Mouse (Mus musculus) CH12.LX (cell line): ENCODE data around the gene Bnc2. TPM values are rescaled to one million over a fixed set of nuclear protein-coding genes. Genes with fewer than 3 reads are reported as not detected.

Source experiments
- DNase-seq: peaks from one replicate; pipeline ENCODE4 v3.0.0-alpha.2; 2013; ENCODE audit errors: extremely low read depth
- H3K27ac ChIP-seq: 2 replicates; pipeline ENCODE4 v1.5.1; 2012; ENCODE audit warnings: low read depth, mild to moderate bottlenecking, control low read depth, moderate library complexity; ENCODE audit not compliant: insufficient read depth
- H3K27me3 ChIP-seq: replicated peaks from 2 replicates; pipeline ENCODE3; 2012; ENCODE audit warnings: inconsistent platforms
- H3K36me3 ChIP-seq, 2 experiments: replicated peaks in 1 of 2; 2 replicates each; pipeline versions ENCODE3 to v1.6.1; 2012; ENCODE audit warnings: inconsistent platforms in 1 of 2, low read length in 1 of 2, mild to moderate bottlenecking in 1 of 2, mixed read lengths in 1 of 2, moderate library complexity in 1 of 2; ENCODE audit not compliant: control insufficient read depth in 1 of 2, insufficient read depth in 1 of 2
- H3K4me1 ChIP-seq, 2 experiments: 2 replicates each; pipeline ENCODE4 v1.6.1; 2012; ENCODE audit warnings: inconsistent platforms in 1 of 2, moderate library complexity in 1 of 2; ENCODE audit not compliant: insufficient read depth in 2 of 2, control insufficient read depth in 1 of 2
- H3K4me2 ChIP-seq: 2 replicates; pipeline ENCODE4 v1.6.1; 2012; ENCODE audit warnings: low read depth, mild to moderate bottlenecking, control low read depth; ENCODE audit not compliant: poor library complexity, insufficient read depth, severe bottlenecking
- H3K4me3 ChIP-seq, 3 experiments: fragments of 150-350 bp in 1 of 3; sonication (generic) in 1 of 3; replicated peaks in 1 of 3; 2 replicates each; pipeline versions ENCODE3 to v1.5.1; 2011 to 2012; ENCODE audit warnings: low read depth in 2 of 3, low read length in 2 of 3, mild to moderate bottlenecking in 2 of 3, moderate library complexity in 2 of 3, control low read depth in 1 of 3, improper control_type of control experiment in 1 of 3, inconsistent platforms in 1 of 3, mixed read lengths in 1 of 3; ENCODE audit not compliant: poor library complexity in 1 of 3
- H3K79me2 ChIP-seq: replicated peaks from 2 replicates; pipeline ENCODE4 v1.6.1; 2012; ENCODE audit warnings: mild to moderate bottlenecking, moderate library complexity; ENCODE audit not compliant: control insufficient read depth, poor library complexity, insufficient read depth, severe bottlenecking; ENCODE audit errors: extremely low read depth
- H3K9ac ChIP-seq: 2 replicates; pipeline ENCODE4 v1.6.1; 2012; ENCODE audit warnings: low read depth, mild to moderate bottlenecking, control low read depth, moderate library complexity; ENCODE audit not compliant: insufficient read depth
- H3K9me3 ChIP-seq: replicated peaks from 2 replicates; pipeline ENCODE3; 2012; ENCODE audit warnings: low read length, inconsistent platforms, mixed read lengths
- BHLHE40 ChIP-seq: IDR thresholded peaks from 2 replicates; pipeline ENCODE4 v1.6.1; 2011; ENCODE audit warnings: mild to moderate bottlenecking, low read depth, low read length, improper control_type of control experiment
- CHD1 ChIP-seq: IDR thresholded peaks from 2 replicates; pipeline ENCODE4 v1.6.1; 2012; ENCODE audit warnings: low read depth, low read length, improper control_type of control experiment, inconsistent platforms
- CHD2 ChIP-seq: IDR thresholded peaks from 2 replicates; pipeline ENCODE4 v1.6.1; 2011; ENCODE audit warnings: low read length, improper control_type of control experiment
- CTCF ChIP-seq, 2 experiments: IDR thresholded peaks in 1 of 2; conservative IDR thresholded peaks in 1 of 2; 2 replicates each; pipeline ENCODE4 v1.5.1; 2011 to 2012; ENCODE audit warnings: low read depth in 2 of 2, low read length in 2 of 2, improper control_type of control experiment in 1 of 2, inconsistent platforms in 1 of 2, mild to moderate bottlenecking in 1 of 2, moderate library complexity in 1 of 2
- ETS1 ChIP-seq: conservative IDR thresholded peaks from 2 replicates; pipeline ENCODE4 v1.6.1; 2012; ENCODE audit warnings: low read depth, mild to moderate bottlenecking, inconsistent platforms, low read length, improper control_type of control experiment, moderate library complexity
- IRF4 ChIP-seq: IDR thresholded peaks from 2 replicates; pipeline ENCODE4 v1.6.1; 2014; ENCODE audit warnings: low read depth, mild to moderate bottlenecking, inconsistent platforms, low read length, improper control_type of control experiment
- JUN ChIP-seq: IDR thresholded peaks from 2 replicates; pipeline ENCODE4 v1.6.1; 2011; ENCODE audit warnings: low read depth, mild to moderate bottlenecking, low read length, improper control_type of control experiment, moderate library complexity; ENCODE audit not compliant: insufficient read depth
- JUND ChIP-seq: conservative IDR thresholded peaks from 2 replicates; pipeline ENCODE4 v1.6.1; 2011; ENCODE audit warnings: low read depth, low read length, improper control_type of control experiment
- KAT2A ChIP-seq: IDR thresholded peaks from 2 replicates; pipeline ENCODE4 v1.6.1; 2012; ENCODE audit warnings: low read length, improper control_type of control experiment, inconsistent platforms; ENCODE audit not compliant: insufficient replicate concordance
- MAX ChIP-seq: IDR thresholded peaks from 2 replicates; pipeline ENCODE4 v1.6.1; 2011; ENCODE audit warnings: low read length, improper control_type of control experiment
- MEF2A ChIP-seq: IDR thresholded peaks from 2 replicates; pipeline ENCODE4 v1.6.1; 2014; ENCODE audit warnings: low read depth, mild to moderate bottlenecking, inconsistent platforms, low read length, improper control_type of control experiment, borderline replicate concordance
- MXI1 ChIP-seq: IDR thresholded peaks from 2 replicates; pipeline ENCODE4 v1.6.1; 2011; ENCODE audit warnings: mild to moderate bottlenecking, low read depth, low read length, improper control_type of control experiment
- NELFE ChIP-seq: IDR thresholded peaks from 2 replicates; pipeline ENCODE4 v1.6.1; 2011; ENCODE audit warnings: low read depth, low read length, improper control_type of control experiment
- NRF1 ChIP-seq: IDR thresholded peaks from 2 replicates; pipeline ENCODE4 v1.6.1; 2014; ENCODE audit warnings: low read depth, mild to moderate bottlenecking, inconsistent platforms, low read length, improper control_type of control experiment, moderate library complexity
- PAX5 ChIP-seq: IDR thresholded peaks from 2 replicates; pipeline ENCODE4 v1.6.1; 2012; ENCODE audit warnings: low read length, inconsistent platforms, mixed read lengths
- POLR2A ChIP-seq: IDR thresholded peaks from 2 replicates; pipeline ENCODE4 v1.6.1; 2011; ENCODE audit warnings: low read depth, mild to moderate bottlenecking, improper control_type of control experiment, low read length
- POLR2AphosphoS2 ChIP-seq: IDR thresholded peaks from 2 replicates; pipeline ENCODE4 v1.6.1; 2011; ENCODE audit warnings: low read depth, low read length, improper control_type of control experiment
- RAD21 ChIP-seq: IDR thresholded peaks from 2 replicates; pipeline ENCODE4 v1.6.1; 2011; ENCODE audit warnings: low read depth, mild to moderate bottlenecking, low read length, improper control_type of control experiment, moderate library complexity
- RCOR1 ChIP-seq: conservative IDR thresholded peaks from 2 replicates; pipeline ENCODE4 v1.6.1; 2012; ENCODE audit warnings: low read depth, mild to moderate bottlenecking, inconsistent platforms, low read length, improper control_type of control experiment
- SIN3A ChIP-seq: IDR thresholded peaks from 2 replicates; pipeline ENCODE4 v1.6.1; 2012; ENCODE audit warnings: low read length, improper control_type of control experiment, inconsistent platforms
- TBP ChIP-seq: conservative IDR thresholded peaks from 2 replicates; pipeline ENCODE4 v1.6.1; 2011; ENCODE audit warnings: low read depth, low read length, improper control_type of control experiment
- ZC3H11A ChIP-seq: IDR thresholded peaks from 2 replicates; pipeline ENCODE4 v1.6.1; 2012; ENCODE audit warnings: low read depth, mild to moderate bottlenecking, inconsistent platforms, low read length, improper control_type of control experiment
- ZKSCAN1 ChIP-seq: IDR thresholded peaks from 2 replicates; pipeline ENCODE4 v1.6.1; 2012; ENCODE audit warnings: low read depth, inconsistent platforms, low read length, improper control_type of control experiment, borderline replicate concordance
- ZMIZ1 ChIP-seq: IDR thresholded peaks from 2 replicates; pipeline ENCODE4 v1.6.1; 2012; ENCODE audit warnings: low read depth, mild to moderate bottlenecking, inconsistent platforms, low read length, improper control_type of control experiment
- ZNF384 ChIP-seq: IDR thresholded peaks from 2 replicates; pipeline ENCODE4 v1.6.1; 2012; ENCODE audit warnings: low read depth, low read length, improper control_type of control experiment, inconsistent platforms
- dilution Hi-C: fragments of 300-500 bp; cut with MboI; formaldehyde crosslinking; loops from 2 replicates; pipeline ENCODE4 v1.14.3; 2020; ENCODE audit warnings: low sequenced_read_pairs; ENCODE audit not compliant: extremely low pct_unique_long_range_greater_than_20kb, extremely low pct_ligation_motif_present
- in situ Hi-C: fragments of 300-500 bp; cut with MboI; formaldehyde crosslinking; loops from 3 replicates; pipeline ENCODE4 v1.14.3; 2019; ENCODE audit warnings: low sequenced_read_pairs, low pct_ligation_motif_present, low pct_unique_long_range_greater_than_20kb, mixed read lengths
- polyA plus RNA-seq: library from polyadenylated mRNA; unstranded; fragments of >175 nt; gene quantifications from 2 replicates; pipeline ENCODE4 v1.2.1, GENCODE M21; 2012; ENCODE audit warnings: low read depth; ENCODE audit not compliant: insufficient read length
- total RNA-seq, 2 experiments: library from RNA; depleted of rRNA; stranded (reverse); fragments of 300-350 nt in 1 of 2; fragments of >200 nt in 1 of 2; gene quantifications; 2 replicates each; pipeline ENCODE4 v1.2.3; 2012 to 2014

Gene Bnc2
- total and polyA plus RNA-seq, 3 experiments, result not detected

GRCm38 (mm10) chr4:84672181-84672791 lies 2.8 kb downstream of the Bnc2 start:
- Histone ChIP-seq H3K9ac (no peak overlapping the region), H3K9me3 (peaks cover 60% of the 10 kb centered on the region)
- TF ChIP-seq BHLHE40, result no peak
- no peak for TF ChIP-seq CHD2
- no peak for TF ChIP-seq RAD21
- no peak for TF ChIP-seq ZC3H11A
- TF ChIP-seq POLR2A, result no peak
- TF ChIP-seq CTCF (conservative IDR thresholded peaks at IDR 0.05 in 1 of 2, IDR thresholded peaks at IDR 0.05 in 1 of 2; ENCODE audit: low read depth in 2 of 2, low read length in 2 of 2), result no peak
- TF ChIP-seq JUND, result no peak
- TF ChIP-seq KAT2A, result no peak
- TF ChIP-seq IRF4, result no peak
- no peak for TF ChIP-seq ZMIZ1
- TF ChIP-seq NELFE, result no peak
- no peak for TF ChIP-seq TBP
- TF ChIP-seq RCOR1, result no peak
- no peak for TF ChIP-seq ZNF384
- TF ChIP-seq POLR2AphosphoS2, result no peak
- TF ChIP-seq CHD1, result no peak
- TF ChIP-seq PAX5, result no peak
- TF ChIP-seq SIN3A, result no peak
- no peak for TF ChIP-seq MAX

DNA sequence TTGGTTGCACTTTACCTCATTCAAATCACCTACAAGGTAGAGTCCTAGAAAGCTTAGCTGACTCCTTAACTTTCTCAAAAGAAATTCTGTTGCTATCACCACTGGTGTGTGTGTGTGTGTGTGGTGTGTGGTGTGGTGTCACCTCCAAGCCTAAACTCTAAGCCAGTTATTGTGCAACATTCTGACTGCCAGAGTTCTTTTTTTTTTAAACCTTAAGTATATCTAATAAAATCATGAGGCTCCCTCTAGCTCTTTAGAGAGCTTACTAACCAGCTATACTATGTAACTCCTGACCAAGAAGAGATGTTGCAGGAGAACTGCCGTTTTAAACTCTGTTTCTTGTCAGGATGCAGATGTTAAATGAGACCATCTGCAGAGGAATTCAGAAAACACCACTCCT lies 4.1 kb downstream of the Bnc2 start:
- Histone ChIP-seq H3K79me2 (no peaks in the 10 kb centered on the region), H3K9ac (no peak overlapping the region), H3K4me3 (no peak overlapping the region), H3K9me3 (peaks cover 58% of the 10 kb centered on the region), H3K27me3 (no peaks in the 10 kb centered on the region), H3K36me3 (no peaks in the 10 kb centered on the region), H3K4me1 (no peaks in the 10 kb centered on the region), H3K4me2 (no peak overlapping the region), H3K27ac (no peak overlapping the region)
- dilution Hi-C loops, result no loop called here
- no peak for DNase-seq
- TF ChIP-seq POLR2A, result no peak
- TF ChIP-seq ETS1, result no peak
- no peak for TF ChIP-seq MAX
- TF ChIP-seq TBP, result no peak
- no peak for TF ChIP-seq NRF1
- TF ChIP-seq MEF2A, result no peak
- TF ChIP-seq MXI1, result no peak
- TF ChIP-seq ZKSCAN1, result no peak
- TF ChIP-seq JUN, result no peak
- TF ChIP-seq ZMIZ1, result no peak
- no peak for TF ChIP-seq CTCF (conservative IDR thresholded peaks at IDR 0.05 in 1 of 2, IDR thresholded peaks at IDR 0.05 in 1 of 2; ENCODE audit: low read depth in 2 of 2, low read length in 2 of 2)
- TF ChIP-seq ZC3H11A, result no peak
- TF ChIP-seq POLR2AphosphoS2, result no peak
- no peak for TF ChIP-seq PAX5
- in situ Hi-C loops, result no loop called here

More at GRCm38 (mm10) chr4:84672181-84672791, 2.8 kb downstream of the Bnc2 start:
- Histone ChIP-seq H3K4me2 (no peak overlapping the region), H3K4me3 (no peak overlapping the region), H3K4me1 (no peaks in the 10 kb centered on the region), H3K27ac (no peak overlapping the region), H3K36me3 (no peaks in the 10 kb centered on the region), H3K27me3 (no peaks in the 10 kb centered on the region), H3K79me2 (no peaks in the 10 kb centered on the region)
- no peak for DNase-seq
- in situ Hi-C loops (no loop called here), dilution Hi-C loops (no loop called here)
